Mouse (Mus musculus): ENCODE measurements around the gene Fgf7.

DNA sequence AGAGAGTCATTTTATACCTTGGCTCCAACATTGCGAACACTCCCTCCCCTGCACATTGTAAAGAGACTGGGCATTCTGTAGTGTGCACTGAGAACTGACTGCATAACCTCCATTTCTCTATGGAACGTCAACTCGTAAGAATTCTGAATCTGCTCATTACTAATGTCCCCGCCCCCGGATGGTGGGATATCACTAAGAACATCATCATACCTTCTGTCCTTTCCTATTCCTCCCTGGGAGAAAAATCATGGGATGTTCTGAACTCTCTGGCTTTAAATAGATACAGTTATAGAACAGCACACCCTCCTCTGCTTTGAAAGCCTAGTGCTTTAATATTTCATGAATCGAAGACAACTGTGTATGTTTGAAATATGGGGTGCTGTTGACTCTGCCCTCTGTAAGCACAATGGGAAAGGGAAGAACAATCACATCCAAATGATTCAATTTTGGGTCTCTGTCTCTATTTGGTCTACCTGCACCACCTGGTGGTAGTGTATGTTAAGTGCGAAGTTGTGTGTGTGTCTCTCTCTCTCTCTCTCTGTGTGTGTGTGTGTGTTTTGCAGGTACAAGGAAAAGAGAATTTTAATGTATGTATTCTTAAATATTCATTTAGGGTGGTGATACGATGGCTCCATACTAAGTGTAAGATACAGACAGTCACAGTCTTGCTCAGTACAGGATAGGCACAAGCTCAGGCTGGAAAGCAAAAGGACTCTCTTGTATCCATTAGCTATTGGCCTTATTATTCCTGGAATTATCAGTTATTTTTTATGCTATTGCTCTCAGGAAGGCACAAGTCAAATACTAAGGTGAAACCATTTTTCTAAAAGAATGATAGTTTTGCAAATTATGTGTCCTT, 1.1 kb upstream of the Fgf7 start:
- TF ChIP-seq CTCF (conservative IDR thresholded peaks at IDR 0.05; ENCODE audit: low read length): no peak
- TF ChIP-seq NANOG (IDR thresholded peaks at IDR 0.05; ENCODE audit: borderline replicate concordance, low read length): no peak

All from E14TG2a.4 (cell line).